Mouse (Mus musculus): ENCODE measurements at regions not wholly inside any gene's neighbourhood (a gene's known extent, or its start where the extent isn't known, plus 50 kb on each side); places are given as distances from the start of the nearest gene placed in this dataset.

DNA sequence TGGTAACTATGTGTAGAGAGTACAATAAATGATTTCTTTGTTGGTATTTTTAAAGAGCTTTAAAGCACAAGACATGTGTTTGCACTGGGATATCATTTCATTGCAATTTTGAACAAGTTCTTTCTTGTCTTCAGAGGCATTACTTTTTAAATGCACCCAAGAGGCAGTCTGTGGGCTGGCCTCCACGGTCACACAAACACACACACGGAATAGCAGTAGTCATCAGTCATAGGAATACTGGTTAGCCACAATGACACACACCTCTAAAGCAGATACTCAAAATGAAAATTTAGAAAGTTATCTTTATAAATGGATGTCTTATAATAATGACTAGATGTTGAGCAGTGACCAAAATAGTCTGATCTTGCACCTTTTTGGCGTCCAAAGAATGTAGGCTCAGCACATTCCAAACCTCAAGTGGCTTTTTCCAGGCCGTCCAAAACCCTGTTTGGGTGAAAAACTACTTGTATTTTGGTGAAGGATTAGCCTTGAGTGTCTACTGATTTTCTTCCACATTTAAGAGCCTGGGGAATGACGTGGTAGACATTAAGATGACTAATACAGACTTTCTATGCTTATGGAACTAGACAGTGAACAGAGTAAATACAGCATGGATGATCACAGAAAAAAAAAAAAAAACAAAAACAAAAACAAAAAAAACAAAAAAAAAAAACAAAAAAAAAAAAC is 658.5 kb downstream of the Inhba start:
- Histone ChIP-seq H3K4me3 (replicated peaks; ENCODE audit: extremely low read depth, low read depth, low read length) (no peak overlapping the region), H3K4me1 (ENCODE audit: control insufficient read depth, insufficient read depth, low read length) (no peaks in the 10 kb centered on the region)
- DNase-seq: no peak
- TF ChIP-seq CTCF (IDR thresholded peaks at IDR 0.05; ENCODE audit: insufficient read depth, low read length): no peak
- no peak for TF ChIP-seq POLR2A (IDR thresholded peaks at IDR 0.05; ENCODE audit: borderline replicate concordance, extremely low read depth, low read depth, low read length)
- WGBS: 51% methylated on average over 5 of the region's 5 CpGs

DNA sequence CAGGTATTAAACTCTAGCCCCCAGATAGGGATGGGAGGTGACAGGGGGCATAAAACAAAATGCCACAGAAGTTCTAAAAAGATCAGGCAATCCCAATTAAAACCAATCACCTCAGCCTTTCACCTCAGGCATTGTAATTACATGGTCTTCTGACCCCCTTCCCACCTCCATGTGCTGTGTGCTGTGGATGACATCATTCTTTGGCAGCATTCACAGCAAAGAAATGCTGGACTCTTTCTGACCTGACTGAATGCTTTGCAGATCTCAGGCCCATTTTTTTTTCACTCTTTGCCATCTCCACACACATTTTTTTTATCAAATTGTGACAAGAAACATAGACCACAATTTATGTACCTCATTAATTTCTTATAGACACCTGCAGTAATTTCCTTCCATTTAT is 659.1 kb downstream of the Inhba start:
- no peak for TF ChIP-seq CTCF (IDR thresholded peaks at IDR 0.05; ENCODE audit: insufficient read depth, low read length)
- no peak for TF ChIP-seq POLR2A (IDR thresholded peaks at IDR 0.05; ENCODE audit: borderline replicate concordance, extremely low read depth, low read depth, low read length)
- no peak overlapping the region for H3K4me3 ChIP-seq (replicated peaks; ENCODE audit: extremely low read depth, low read depth, low read length)
- no peak for DNase-seq

DNA sequence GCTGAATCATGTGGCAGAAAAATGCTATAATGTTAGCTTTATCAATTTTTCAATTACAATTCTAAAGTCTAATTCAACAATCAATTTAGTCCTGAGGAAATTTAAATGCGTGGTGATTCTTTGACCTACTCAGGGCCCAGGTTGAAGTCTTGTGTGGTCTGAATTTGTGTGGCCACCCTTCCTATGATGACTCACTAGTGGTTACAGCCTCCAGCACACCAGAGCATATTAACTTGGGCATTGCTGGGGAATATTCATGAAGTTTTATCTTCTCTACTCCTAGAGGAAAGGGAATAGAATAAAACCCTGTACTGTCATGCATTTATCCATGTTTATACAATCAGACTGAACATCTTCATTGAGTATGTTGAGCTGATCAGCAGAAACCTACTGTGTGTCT is 665.2 kb downstream of the Inhba start:
- Histone ChIP-seq H3K4me1 (ENCODE audit: control insufficient read depth, insufficient read depth, low read length) (no peaks in the 10 kb centered on the region), H3K4me3 (replicated peaks; ENCODE audit: extremely low read depth, low read depth, low read length) (no peak overlapping the region)
- WGBS: 72% methylated on average over 1 of the region's 1 CpGs
- DNase-seq: no peak
- TF ChIP-seq CTCF (IDR thresholded peaks at IDR 0.05; ENCODE audit: insufficient read depth, low read length) (no peak), POLR2A (IDR thresholded peaks at IDR 0.05; ENCODE audit: borderline replicate concordance, extremely low read depth, low read depth, low read length) (no peak)

More for the DNA sequence above, 659.1 kb downstream of the Inhba start:
- no peaks in the 10 kb centered on the region for H3K4me1 ChIP-seq (ENCODE audit: control insufficient read depth, insufficient read depth, low read length)

DNA sequence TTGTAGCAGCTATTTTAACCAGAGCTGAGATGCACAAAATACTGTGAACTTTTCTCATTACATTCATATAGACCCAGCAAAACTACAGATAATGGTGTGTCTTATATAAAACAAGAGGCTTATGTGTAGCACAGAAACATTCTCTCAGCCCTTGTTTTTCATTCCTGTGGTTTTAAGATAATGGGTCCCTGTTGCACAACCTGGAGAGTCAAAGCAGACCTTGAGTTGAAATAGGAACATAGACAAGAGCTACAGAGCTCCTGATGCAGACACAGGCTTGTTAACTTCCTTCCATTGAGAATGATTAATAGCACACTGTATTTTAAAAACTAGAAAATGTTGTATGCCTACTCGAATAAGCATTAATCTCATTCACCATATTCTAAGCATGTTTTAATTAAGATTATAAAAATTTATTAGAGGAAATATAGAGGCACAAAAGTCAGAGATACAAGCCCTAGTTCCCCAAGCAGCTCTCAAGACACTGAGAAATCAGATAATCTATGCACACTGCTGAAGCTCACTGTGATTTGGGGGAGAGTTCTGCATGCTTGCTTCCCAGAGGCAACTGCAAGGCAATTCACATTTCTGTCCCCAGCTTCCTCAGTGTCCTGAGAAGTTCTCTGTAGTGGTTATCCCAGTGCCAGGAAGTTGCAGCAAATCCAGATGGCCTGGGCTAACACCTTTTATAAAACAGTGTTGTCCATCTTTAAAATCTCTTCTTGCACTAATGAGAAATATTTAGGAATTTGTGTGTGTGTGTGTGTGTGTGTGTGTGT is 666.8 kb downstream of the Inhba start:
- Histone ChIP-seq H3K4me3 (replicated peaks; ENCODE audit: extremely low read depth, low read depth, low read length) (no peak overlapping the region), H3K4me1 (ENCODE audit: control insufficient read depth, insufficient read depth, low read length) (no peaks in the 10 kb centered on the region)
- no peak for TF ChIP-seq CTCF (IDR thresholded peaks at IDR 0.05; ENCODE audit: insufficient read depth, low read length)
- no peak for TF ChIP-seq POLR2A (IDR thresholded peaks at IDR 0.05; ENCODE audit: borderline replicate concordance, extremely low read depth, low read depth, low read length)
- no peak for DNase-seq
- 35% methylated on average over 1 of the region's 1 CpGs for WGBS

DNA sequence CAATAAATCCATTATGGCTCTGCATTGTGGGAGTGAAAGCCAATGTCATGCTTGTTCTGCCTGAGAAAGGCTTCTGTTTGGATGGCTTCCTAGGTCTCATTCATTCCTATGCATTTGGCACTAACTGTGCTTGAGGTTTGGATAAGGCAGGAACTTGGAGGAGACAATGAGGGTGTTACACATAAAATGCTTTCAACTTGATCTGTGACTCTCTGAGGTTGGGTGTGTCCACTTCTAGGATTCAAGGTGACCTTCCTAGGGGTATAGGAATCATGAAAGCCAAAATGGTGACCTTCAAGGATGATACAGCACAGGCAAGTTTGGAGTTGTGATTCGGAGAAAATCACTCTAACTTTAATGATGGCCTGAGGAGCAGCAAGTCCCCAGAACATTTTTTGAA is 682.5 kb downstream of the Inhba start:
- no peak for DNase-seq
- no peak for TF ChIP-seq CTCF (IDR thresholded peaks at IDR 0.05; ENCODE audit: insufficient read depth, low read length)
- no peak for TF ChIP-seq POLR2A (IDR thresholded peaks at IDR 0.05; ENCODE audit: borderline replicate concordance, extremely low read depth, low read depth, low read length)
- Histone ChIP-seq H3K4me3 (replicated peaks; ENCODE audit: extremely low read depth, low read depth, low read length) (no peak overlapping the region), H3K4me1 (ENCODE audit: control insufficient read depth, insufficient read depth, low read length) (no peaks in the 10 kb centered on the region)
- WGBS: 91% methylated on average over 1 of the region's 1 CpGs

DNA sequence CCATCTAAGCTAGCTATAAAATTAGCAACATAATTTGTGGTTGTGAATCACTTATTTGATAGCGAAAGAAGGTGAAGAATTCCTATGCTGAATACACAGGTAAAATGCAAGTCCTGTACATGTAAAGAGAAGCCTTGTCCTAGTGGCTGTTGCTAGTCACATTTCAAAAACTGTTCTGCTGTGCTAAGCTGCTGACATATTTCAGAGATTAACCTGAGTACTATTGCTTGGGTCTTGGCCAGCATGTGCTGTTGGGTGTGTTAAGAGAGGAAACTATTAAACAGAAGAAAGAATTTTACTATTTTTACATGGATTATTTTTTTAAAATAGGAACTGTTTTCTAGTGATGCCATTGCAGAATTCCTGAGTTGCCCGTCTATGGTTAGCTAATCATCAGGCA is 689.3 kb downstream of the Inhba start:
- DNase-seq: no peak
- H3K4me1 ChIP-seq (ENCODE audit: control insufficient read depth, insufficient read depth, low read length): no peaks in the 10 kb centered on the region
- WGBS: 81% methylated on average over 2 of the region's 2 CpGs
- TF ChIP-seq POLR2A (IDR thresholded peaks at IDR 0.05; ENCODE audit: borderline replicate concordance, extremely low read depth, low read depth, low read length) (no peak), CTCF (IDR thresholded peaks at IDR 0.05; ENCODE audit: insufficient read depth, low read length) (no peak)
- no peak overlapping the region for H3K4me3 ChIP-seq (replicated peaks; ENCODE audit: extremely low read depth, low read depth, low read length)

DNA sequence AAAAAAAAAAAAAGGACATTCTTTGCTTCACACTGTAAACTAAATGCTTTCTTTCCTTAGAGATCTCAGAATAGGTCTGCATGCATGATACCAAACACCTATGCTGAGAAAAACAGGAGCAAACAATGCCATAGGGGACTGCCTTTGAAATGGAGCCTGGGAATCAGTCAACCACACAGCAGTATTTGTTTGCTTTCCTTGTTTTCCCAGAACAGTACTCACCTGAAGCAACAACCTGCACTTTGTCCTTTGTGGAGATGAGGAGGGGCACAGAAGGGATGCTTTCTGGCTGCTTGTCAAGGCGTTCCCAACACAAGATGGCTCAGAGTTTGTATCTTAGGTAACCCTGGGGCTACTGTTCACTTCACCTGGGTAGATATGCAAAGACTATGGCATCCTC is 690.5 kb downstream of the Inhba start:
- 42% methylated on average over 1 of the region's 1 CpGs for WGBS
- TF ChIP-seq POLR2A (IDR thresholded peaks at IDR 0.05; ENCODE audit: borderline replicate concordance, extremely low read depth, low read depth, low read length) (no peak), CTCF (IDR thresholded peaks at IDR 0.05; ENCODE audit: insufficient read depth, low read length) (no peak)
- H3K4me1 ChIP-seq (ENCODE audit: control insufficient read depth, insufficient read depth, low read length): no peaks in the 10 kb centered on the region
- no peak overlapping the region for H3K4me3 ChIP-seq (replicated peaks; ENCODE audit: extremely low read depth, low read depth, low read length)
- DNase-seq: no peak

DNA sequence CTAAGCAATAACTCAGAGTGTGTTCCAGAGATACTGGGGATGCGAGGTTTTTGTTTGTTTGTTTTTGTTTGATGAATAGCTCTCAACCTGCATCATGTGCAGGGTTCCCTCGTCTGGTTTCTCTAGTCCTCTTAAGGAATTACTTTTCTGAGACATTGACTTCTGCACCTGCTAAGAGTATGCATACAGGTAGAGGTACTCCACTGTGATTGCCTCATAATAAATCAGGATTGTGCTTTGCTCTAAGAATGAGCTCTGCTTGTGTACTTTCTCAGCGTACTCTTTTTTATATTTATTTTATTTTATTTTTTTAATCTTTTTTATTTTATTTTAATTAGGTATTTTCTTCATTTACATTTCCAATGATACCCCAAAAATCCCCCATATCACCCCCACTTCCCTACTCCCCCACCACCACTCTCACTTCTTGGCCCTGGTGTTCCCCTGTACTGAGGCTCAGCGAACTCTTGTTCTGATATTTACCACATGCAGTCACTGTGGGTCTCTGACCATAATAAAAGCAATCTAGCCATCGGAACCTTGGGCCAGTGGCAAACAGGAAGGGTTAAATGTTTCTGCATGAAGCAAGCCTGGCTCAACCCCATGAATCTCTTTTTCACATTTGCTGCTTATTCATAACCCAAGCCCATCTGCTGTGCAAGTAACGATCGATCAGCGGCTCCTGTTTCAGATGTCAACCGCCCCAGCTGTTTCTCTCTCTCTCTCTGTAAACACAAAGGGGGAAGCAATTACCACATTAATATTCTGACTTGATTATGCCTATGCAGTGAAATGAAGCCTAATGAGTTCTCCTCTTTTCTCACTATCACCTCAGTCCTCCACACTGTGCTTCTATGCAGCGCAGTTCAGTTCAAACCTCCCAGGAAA is 693.8 kb downstream of the Inhba start:
- DNase-seq: no peak
- 67% methylated on average over 10 of the region's 10 CpGs for WGBS
- Histone ChIP-seq H3K4me3 (replicated peaks; ENCODE audit: extremely low read depth, low read depth, low read length) (no peak overlapping the region), H3K4me1 (ENCODE audit: control insufficient read depth, insufficient read depth, low read length) (no peaks in the 10 kb centered on the region)
- TF ChIP-seq POLR2A (IDR thresholded peaks at IDR 0.05; ENCODE audit: borderline replicate concordance, extremely low read depth, low read depth, low read length) (no peak), CTCF (IDR thresholded peaks at IDR 0.05; ENCODE audit: insufficient read depth, low read length) (no peak)

DNA sequence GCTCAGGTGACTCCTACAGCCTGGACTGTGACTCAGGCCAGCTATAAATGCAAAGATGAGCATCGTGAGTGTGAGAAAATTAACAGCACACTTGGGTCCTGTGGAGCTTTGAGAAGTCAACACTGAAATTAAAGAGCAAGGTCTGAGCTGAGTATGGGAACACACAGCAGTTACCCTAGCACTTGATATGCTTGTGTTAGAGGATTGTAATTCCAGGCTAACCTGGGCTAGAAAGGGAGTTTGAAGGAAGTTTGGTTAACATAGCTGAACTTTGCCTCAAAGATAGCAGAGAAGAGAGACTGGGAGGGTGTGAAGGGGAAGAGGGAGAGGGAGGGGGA is 694.4 kb downstream of the Inhba start:
- WGBS: 56% methylated on average over 1 of the region's 1 CpGs
- H3K4me1 ChIP-seq (ENCODE audit: control insufficient read depth, insufficient read depth, low read length): no peaks in the 10 kb centered on the region
- no peak overlapping the region for H3K4me3 ChIP-seq (replicated peaks; ENCODE audit: extremely low read depth, low read depth, low read length)
- no peak for TF ChIP-seq POLR2A (IDR thresholded peaks at IDR 0.05; ENCODE audit: borderline replicate concordance, extremely low read depth, low read depth, low read length)
- no peak for TF ChIP-seq CTCF (IDR thresholded peaks at IDR 0.05; ENCODE audit: insufficient read depth, low read length)
- DNase-seq: no peak

Data from lung, adult 2 months (tissue).